In genomic region chr11:87108755-87109518, GRCm38 (mm10) we compare ENCODE assay signal across 8 mouse cellular contexts. TPM values are rescaled to one million over a fixed set of nuclear protein-coding genes. Genes with fewer than 3 reads are reported as not detected.
DNase-seq lines count a peak whose midpoint lies in the region; ATAC-seq and TF ChIP-seq lines count a peak whose summit lies in the region.

Gene Ska2 (plus strand): TSS chr11:87109234.

- peaks cover 46% of the 10 kb centered on the region for H3K36me3 ChIP-seq in megakaryocyte, embryonic 14.5 days (replicated peaks; ENCODE audit: low read length)

- TF ChIP-seq CTCF in cortical plate, adult 2 months (IDR thresholded peaks at IDR 0.05; ENCODE audit: extremely low read depth, insufficient read depth, low read length) = no peak

- DNase-seq in gastrocnemius, adult 8-10 months (ENCODE audit: low spot score in 2 of 2) = peak; percentile 94 to 97
- peak; percentile 100 for DNase-seq in hindlimb bud, embryonic 11.5 days (ENCODE audit: extremely low spot score, low read depth, low spot score)
- DNase-seq in left cerebral cortex, adult 8-10 months (ENCODE audit: low spot score in 2 of 2) = peak; percentile 92 to 99
- DNase-seq in right cerebral cortex, postnatal 10 days (ENCODE audit: low spot score in 2 of 2) = peak; percentile 99 to 100
- peak; percentile 85 for DNase-seq in urinary bladder, postnatal 25 days (ENCODE audit: low spot score)

- peak within 1 kb of the TSS; percentile 48 for H3K4me3 ChIP-seq in cortical plate, adult 2 months (ENCODE audit: insufficient read depth, low read length)
- peak within 1 kb of the TSS; percentile 97 for H3K4me3 ChIP-seq in megakaryocyte, embryonic 14.5 days (replicated peaks)

- peak; percentile 74; the same call in 1 of the 2 replicates for TF ChIP-seq POLR2A in cortical plate, adult 2 months (IDR thresholded peaks at IDR 0.05; ENCODE audit: extremely low read depth, insufficient read depth, low read length)

- no peak within 1 kb of the TSS for H3K27ac ChIP-seq in cortical plate, adult 2 months (ENCODE audit: insufficient read depth, low read length)

- ATAC-seq in activated CD4-positive, CD25-positive, alpha-beta regulatory T cell, adult 4 months = peak; percentile 92

- no peaks in the 10 kb centered on the region; the same call in 1 of the 2 replicates for H3K4me1 ChIP-seq in cortical plate, adult 2 months (ENCODE audit: control insufficient read depth, insufficient read depth, low read length)
- H3K4me1 ChIP-seq in megakaryocyte, embryonic 14.5 days = peaks cover 22% of the 10 kb centered on the region; the same call in 1 of the 2 replicates

- H3K9me3 ChIP-seq in megakaryocyte, embryonic 14.5 days = no peaks in the 10 kb centered on the region

- H3K27me3 ChIP-seq in megakaryocyte, embryonic 14.5 days (replicated peaks) = no peaks in the 10 kb centered on the region

RNA-seq across cellular contexts. Expression of gene Ska2, which starts in this region (rescaled TPM):
- polyA plus RNA-seq in activated CD4-positive, CD25-positive, alpha-beta regulatory T cell, adult 4 months (2017; shearing (Covaris generic)) = 10 to 100 TPM; 19.5 to 22.0 TPM
- 13.9 and 14.8 TPM in 2 replicates for polyA plus RNA-seq in cortical plate, adult 2 months (2012; rRNA removed)
- total RNA-seq in gastrocnemius, adult 8-10 months (2022) = 1 to 10 TPM; 3.1 to 7.4 (median 4.3) TPM
- 10 to 100 TPM; 11.2 to 13.8 (median 12.4) TPM for total RNA-seq in left cerebral cortex, adult 8-10 months (2022)
- 0.92 TPM in 1 of 2 replicates, not detected in the other for polyA plus RNA-seq in megakaryocyte, embryonic 14.5 days (2012; ENCODE audit: insufficient read depth, low replicate concordance)
